Mouse (Mus musculus) macrophage (primary cell): ENCODE data around the gene Afap1. TPM values are rescaled to one million over a fixed set of nuclear protein-coding genes. Genes with fewer than 3 reads are reported as not detected.

Source experiments
- H3K27ac ChIP-seq: fragments of 350-480 bp; formaldehyde crosslinking; 2 replicates; pipeline ENCODE4 v1.9.0; 2021
- H3K36me3 ChIP-seq: fragments of 350-480 bp; formaldehyde crosslinking; 2 replicates; pipeline ENCODE4 v1.9.0; 2021; ENCODE audit errors: inconsistent target
- H3K4me3 ChIP-seq: fragments of 350-480 bp; formaldehyde crosslinking; 2 replicates; pipeline ENCODE4 v1.9.0; 2021; ENCODE audit errors: inconsistent target
- H3K79me2 ChIP-seq: fragments of 350-480 bp; formaldehyde crosslinking; 2 replicates; pipeline ENCODE4 v1.9.0; 2021; ENCODE audit errors: inconsistent target
- WGBS: methylation state at CpG from one replicate; pipeline ENCODE4 v1.1.7; 2026; ENCODE audit warnings: inconsistent platforms; ENCODE audit not compliant: missing documents; 5-methylcytosine and 5-hydroxymethylcytosine counted together
- polyA plus RNA-seq: library from polyadenylated mRNA; stranded (reverse); fragments of 250-400 nt; gene quantifications from 3 replicates; pipeline ENCODE4 v1.2.4, GENCODE M21; 2018; ENCODE audit warnings: inconsistent platforms

Afap1 gene
- polyA plus RNA-seq, 1 experiment from 2014 or later = 0.86 TPM

- Histone ChIP-seq H3K4me3 (no peak overlapping the region), H3K27ac (no peak overlapping the region), H3K36me3 (no peaks in the 10 kb centered on the region), H3K79me2 (no peaks in the 10 kb centered on the region)
- 91% methylated on average over 4 of the region's 4 CpGs for WGBS
These were observed 14.0 kb downstream of the Afap1 start for GRCm38 (mm10) chr5:35907090-35907489.

- no peaks in the 10 kb centered on the region for H3K79me2 ChIP-seq
- WGBS = 65% methylated on average over 14 of the region's 15 CpGs
These were observed 14.7 kb downstream of the Afap1 start for GRCm38 (mm10) chr5:35907633-35908426.

GRCm38 (mm10) chr5:35908626-35909443 is 15.7 kb downstream of the Afap1 start:
- Histone ChIP-seq H3K79me2 (no peaks in the 10 kb centered on the region), H3K36me3 (no peaks in the 10 kb centered on the region), H3K4me3 (no peak overlapping the region), H3K27ac (no peak overlapping the region)
- 73% methylated on average over 13 of the region's 13 CpGs for WGBS

More at GRCm38 (mm10) chr5:35907633-35908426, 14.7 kb downstream of the Afap1 start:
- Histone ChIP-seq H3K4me3 (no peak overlapping the region), H3K27ac (no peak overlapping the region), H3K36me3 (no peaks in the 10 kb centered on the region)

- H3K36me3 ChIP-seq = no peaks in the 10 kb centered on the region
- H3K27ac ChIP-seq = no peak overlapping the region
- H3K79me2 ChIP-seq = no peaks in the 10 kb centered on the region
- no peak overlapping the region for H3K4me3 ChIP-seq
- 91% methylated on average over 12 of the region's 12 CpGs for WGBS
These were observed 22.6 kb downstream of the Afap1 start for GRCm38 (mm10) chr5:35915629-35916300.

- 89% methylated on average over 5 of the region's 5 CpGs for WGBS
- Histone ChIP-seq H3K79me2 (no peaks in the 10 kb centered on the region), H3K36me3 (no peaks in the 10 kb centered on the region), H3K27ac (no peak overlapping the region), H3K4me3 (no peak overlapping the region)
These were observed 23.5 kb downstream of the Afap1 start for GRCm38 (mm10) chr5:35916666-35917065.

- no peak overlapping the region for H3K4me3 ChIP-seq
- no peaks in the 10 kb centered on the region for H3K36me3 ChIP-seq
- no peaks in the 10 kb centered on the region for H3K79me2 ChIP-seq
- 91% methylated on average over 8 of the region's 8 CpGs for WGBS
- H3K27ac ChIP-seq = no peak overlapping the region
These were observed 25.3 kb downstream of the Afap1 start for GRCm38 (mm10) chr5:35918387-35918786.

GRCm38 (mm10) chr5:35920076-35920475 is 27.0 kb downstream of the Afap1 start:
- WGBS = 99% methylated on average over 4 of the region's 4 CpGs
- Histone ChIP-seq H3K4me3 (no peak overlapping the region), H3K79me2 (no peaks in the 10 kb centered on the region), H3K36me3 (no peaks in the 10 kb centered on the region), H3K27ac (no peak overlapping the region)

- no peaks in the 10 kb centered on the region for H3K36me3 ChIP-seq
- no peak overlapping the region for H3K4me3 ChIP-seq
- no peaks in the 10 kb centered on the region for H3K79me2 ChIP-seq
- H3K27ac ChIP-seq = no peak overlapping the region
These were observed 27.4 kb downstream of the Afap1 start for GRCm38 (mm10) chr5:35920557-35920956.

GRCm38 (mm10) chr5:35921141-35921540 is 28.0 kb downstream of the Afap1 start:
- Histone ChIP-seq H3K79me2 (no peaks in the 10 kb centered on the region), H3K27ac (no peak overlapping the region), H3K36me3 (no peaks in the 10 kb centered on the region), H3K4me3 (no peak overlapping the region)
- WGBS = 93% methylated on average over 6 of the region's 6 CpGs

GRCm38 (mm10) chr5:35921595-35922254 is 28.6 kb downstream of the Afap1 start:
- Histone ChIP-seq H3K4me3 (no peak overlapping the region), H3K36me3 (no peaks in the 10 kb centered on the region), H3K79me2 (no peaks in the 10 kb centered on the region), H3K27ac (no peak overlapping the region)
- WGBS = 85% methylated on average over 10 of the region's 10 CpGs

GRCm38 (mm10) chr5:35923448-35923847 is 30.3 kb downstream of the Afap1 start:
- 87% methylated on average over 5 of the region's 6 CpGs for WGBS
- Histone ChIP-seq H3K36me3 (no peaks in the 10 kb centered on the region), H3K27ac (no peak overlapping the region), H3K79me2 (no peaks in the 10 kb centered on the region), H3K4me3 (no peak overlapping the region)

- H3K36me3 ChIP-seq = no peaks in the 10 kb centered on the region
- H3K79me2 ChIP-seq = no peaks in the 10 kb centered on the region
- no peak overlapping the region for H3K27ac ChIP-seq
- WGBS = 89% methylated on average over 12 of the region's 12 CpGs
- H3K4me3 ChIP-seq = no peak overlapping the region
These were observed 32.1 kb downstream of the Afap1 start for GRCm38 (mm10) chr5:35925171-35925634.

GRCm38 (mm10) chr5:35926511-35926910 is 33.4 kb downstream of the Afap1 start:
- no peak overlapping the region for H3K27ac ChIP-seq
- H3K79me2 ChIP-seq = no peaks in the 10 kb centered on the region
- WGBS = 90% methylated on average over 5 of the region's 8 CpGs
- H3K36me3 ChIP-seq = no peaks in the 10 kb centered on the region
- H3K4me3 ChIP-seq = no peak overlapping the region

- Histone ChIP-seq H3K79me2 (no peaks in the 10 kb centered on the region), H3K27ac (no peak overlapping the region), H3K36me3 (no peaks in the 10 kb centered on the region), H3K4me3 (no peak overlapping the region)
- 85% methylated on average over 5 of the region's 5 CpGs for WGBS
These were observed 38.2 kb downstream of the Afap1 start for GRCm38 (mm10) chr5:35931296-35931695.
